Mouse (Mus musculus) right cerebral cortex, postnatal 36 days (tissue): ENCODE measurements around the gene Tmem145.

Experiments
- DNase-seq, 2 experiments: peaks; one replicate each; pipeline ENCODE4 v3.0.0; 2022; ENCODE audit warnings: low spot score in 2 of 2, mixed read lengths in 1 of 2

The Tmem145 gene

DNA sequence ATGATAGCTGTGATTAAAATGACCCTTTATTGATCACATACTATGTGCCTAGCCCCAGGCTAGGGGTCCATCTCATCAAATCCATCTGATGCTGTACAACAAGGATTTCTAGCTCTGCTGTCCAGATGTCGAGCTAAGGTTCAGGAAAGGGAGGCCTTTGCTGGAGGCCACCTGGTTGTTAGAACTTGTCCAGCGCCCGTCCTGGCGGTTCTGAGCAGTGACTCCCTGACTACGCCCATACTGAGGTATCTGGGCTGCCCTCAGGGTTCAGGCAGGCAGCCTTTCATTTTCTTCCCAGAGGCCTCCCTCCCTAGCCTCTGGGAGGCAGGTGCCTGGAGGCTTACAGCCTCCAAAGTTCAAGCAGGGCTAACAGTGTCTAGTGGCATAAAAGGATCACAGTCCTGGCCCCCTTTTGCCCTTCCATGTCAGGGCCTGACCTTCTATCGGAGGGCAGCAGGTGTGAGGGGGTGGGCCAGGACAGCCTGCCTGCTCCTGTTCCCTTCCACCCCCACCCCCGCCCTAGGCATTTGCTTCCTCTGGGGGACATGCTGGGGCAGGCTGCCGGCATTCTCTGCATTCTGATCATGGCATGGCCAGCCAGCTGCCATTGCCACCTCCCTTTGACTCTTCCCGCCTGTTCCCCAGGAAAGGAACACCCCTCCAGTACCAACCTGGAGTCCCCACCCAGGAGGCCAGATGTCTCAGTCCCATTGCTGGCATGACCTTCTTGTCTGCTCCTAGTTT, 30.2 kb upstream of the Tmem145 start:
- no peak for DNase-seq

DNA sequence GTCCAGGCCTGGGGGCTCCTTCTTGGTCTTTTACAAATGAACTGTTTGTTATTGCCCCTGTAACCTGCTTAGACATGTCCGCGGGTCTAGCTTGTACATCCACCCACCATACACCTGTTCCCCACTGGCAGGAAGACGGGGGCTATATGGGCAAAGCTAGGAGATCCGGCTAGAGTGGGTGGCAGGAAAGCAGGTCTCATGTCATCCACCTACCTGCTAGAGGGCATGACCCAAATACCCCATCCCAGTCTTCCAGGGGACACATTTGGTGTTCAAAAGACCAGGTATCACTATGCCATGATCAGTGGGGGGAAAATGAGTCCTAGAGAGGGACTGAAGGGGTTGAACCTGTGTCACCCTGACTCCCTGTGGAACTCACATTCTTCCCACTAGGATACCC, 28.5 kb upstream of the Tmem145 start:
- DNase-seq = no peak

DNA sequence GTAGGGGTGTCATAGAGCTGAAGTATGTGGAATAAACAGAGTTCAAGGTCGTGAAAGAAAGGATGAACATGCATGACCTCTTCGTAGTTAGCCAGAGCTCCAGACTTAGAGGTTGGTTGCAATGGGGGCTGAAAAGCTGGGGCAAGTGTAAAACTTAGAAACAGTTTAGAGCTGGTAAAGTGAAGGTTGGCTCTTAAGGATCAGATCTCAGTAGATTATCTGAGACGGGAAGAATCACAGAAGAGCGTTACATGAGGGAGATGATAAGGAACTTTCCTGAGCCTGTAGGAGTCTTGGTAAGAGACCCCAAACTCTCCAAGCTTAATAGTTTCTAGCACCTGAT, 27.9 kb upstream of the Tmem145 start:
- DNase-seq = no peak

DNA sequence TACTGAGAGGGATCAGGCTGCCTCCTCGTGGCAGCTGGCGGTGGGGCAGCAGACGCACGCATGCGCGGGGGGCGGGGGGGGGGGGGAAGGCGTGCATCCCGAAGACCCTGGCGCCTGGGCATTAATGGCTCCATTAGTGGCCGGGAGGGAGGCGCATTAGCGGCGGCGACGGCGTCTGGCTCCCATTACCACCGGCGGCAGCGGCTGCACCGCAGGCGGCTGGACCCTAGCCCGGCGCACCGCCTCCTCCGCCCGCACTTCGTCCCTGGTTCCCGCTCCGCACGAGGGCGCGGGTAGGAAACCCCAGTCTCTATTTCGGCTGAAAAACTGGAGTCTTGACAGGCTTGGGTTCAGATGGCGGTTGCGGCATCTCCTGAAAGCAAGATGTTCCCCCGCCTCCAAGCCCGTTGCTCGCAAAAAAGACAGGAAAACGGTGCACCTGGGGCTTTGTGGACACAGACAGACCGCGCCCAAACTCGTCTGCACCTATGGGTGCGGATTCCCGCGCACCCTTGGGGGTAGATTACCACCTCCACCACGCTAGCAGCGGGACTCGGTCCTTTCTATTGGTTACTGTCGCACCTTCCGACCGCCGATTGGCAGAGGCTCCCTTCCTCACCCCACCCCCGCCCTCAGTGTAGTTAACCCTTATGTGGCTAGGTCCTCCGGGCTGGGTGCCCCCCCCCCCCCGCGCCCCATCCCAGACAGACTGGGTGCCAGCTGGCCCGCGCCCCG, 27.4 kb upstream of the Tmem145 start:
- peak; percentile 84 to 89 for DNase-seq

DNA sequence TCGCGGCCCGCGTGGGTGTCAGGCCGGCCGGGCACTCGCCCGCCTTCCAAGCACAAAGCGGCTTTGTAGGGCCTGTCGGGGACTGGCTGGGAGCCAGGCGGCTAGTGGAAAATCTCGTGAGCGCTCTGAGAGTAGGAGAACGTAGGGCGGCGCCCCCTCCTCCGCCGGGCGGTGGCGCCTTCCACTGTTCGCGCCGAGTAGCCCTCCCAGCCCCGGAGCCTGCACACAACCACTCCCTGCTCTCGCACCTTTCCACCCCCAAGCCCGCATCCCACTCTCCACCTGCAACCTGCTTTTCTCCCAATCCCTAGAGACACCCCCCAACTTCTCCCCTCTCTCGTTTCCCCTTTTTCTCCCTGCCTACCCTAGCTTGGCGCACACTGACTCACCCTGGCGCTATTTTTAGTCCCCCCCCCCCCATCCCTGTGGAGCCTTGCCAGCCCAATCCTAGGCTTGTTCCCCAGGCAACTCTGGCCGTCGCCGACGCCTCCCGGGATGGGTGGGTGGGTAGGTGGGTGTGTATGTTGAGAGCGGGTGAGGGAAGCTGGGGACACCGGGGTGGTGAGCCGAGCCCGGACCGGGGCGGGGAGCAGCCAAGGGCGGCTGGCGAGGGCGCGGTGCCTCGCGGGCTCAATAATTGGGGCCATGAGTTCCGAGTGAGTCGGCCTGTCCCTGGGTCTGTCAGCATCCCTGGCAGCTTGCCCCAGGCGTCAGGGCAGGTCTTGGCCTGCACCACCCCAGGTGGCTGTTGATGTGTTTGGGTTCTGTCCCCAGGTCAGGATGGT, 26.6 kb upstream of the Tmem145 start:
- DNase-seq = peak; percentile 89 to 90

DNA sequence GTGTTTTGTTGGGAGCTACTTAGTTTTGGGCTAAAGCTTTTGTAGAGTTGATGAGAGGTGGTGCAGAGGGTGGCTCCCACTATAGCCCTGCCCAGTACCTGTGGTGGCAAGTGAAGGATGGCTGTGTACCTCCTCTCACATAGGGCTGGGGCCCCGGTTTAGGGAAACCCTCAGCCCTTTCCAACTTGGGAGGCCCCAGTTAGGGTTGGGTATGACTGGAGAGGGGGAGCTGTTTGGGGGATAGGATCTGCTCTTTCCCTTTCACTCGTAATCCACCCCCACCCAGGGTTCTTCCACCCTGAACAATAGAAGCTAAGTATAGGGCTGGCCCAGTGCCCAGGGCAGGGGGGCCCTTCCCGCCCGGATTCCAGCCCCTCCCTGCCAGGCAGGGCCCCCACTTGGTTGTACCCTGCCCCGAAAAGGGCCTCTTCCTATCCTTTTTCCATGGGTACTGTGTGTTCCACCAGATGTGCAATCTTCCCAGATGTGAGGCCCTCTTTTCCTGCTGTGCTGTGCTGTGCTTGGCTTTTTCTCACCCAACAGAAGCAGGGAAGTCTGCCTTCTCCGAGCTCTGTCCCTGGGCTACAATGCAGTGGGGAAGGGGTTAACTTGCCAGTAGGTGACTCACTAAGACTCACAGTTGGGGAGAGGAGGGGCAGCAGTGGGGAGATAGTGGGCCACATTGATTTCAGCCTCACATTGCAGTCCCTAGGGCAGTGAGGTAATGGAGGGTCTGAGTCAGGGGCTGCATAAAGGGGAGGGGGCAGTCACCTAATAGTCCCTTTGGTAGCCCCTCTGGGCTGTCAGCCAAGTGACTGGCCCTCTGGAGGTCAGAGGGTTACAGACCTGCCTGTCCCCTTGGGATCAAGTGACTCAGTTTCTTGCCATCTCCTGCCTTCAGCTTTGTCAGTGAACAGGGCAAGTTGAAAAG, 25.8 kb upstream of the Tmem145 start:
- DNase-seq = no peak

DNA sequence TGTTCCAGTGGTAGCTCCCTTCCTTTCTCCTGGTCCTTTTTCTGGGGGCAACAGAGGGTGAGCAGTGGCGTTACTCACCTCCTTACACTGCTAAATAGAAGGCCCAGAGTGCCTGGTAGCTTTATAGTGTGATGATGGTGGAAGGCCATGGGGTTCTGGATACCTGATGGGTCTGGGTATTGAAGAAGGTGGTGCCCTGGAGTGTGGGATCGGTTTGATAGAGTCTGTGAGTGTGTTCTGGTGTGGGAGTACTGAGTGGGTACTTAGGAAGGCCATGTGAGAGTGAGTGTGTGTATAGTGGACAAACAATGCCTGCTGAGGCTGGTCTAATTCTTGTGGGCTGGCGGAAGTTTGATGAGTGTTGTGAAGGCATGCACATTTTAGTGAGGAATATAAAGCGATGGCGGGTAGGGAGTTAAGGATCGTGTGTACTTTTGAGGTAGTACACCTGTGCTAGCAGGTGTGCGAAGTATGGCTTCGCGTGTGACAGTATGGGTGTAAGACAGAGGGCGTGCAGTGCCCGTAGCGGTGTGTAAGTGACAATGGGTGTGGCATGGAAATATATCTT, 24.7 kb upstream of the Tmem145 start:
- no peak for DNase-seq

DNA sequence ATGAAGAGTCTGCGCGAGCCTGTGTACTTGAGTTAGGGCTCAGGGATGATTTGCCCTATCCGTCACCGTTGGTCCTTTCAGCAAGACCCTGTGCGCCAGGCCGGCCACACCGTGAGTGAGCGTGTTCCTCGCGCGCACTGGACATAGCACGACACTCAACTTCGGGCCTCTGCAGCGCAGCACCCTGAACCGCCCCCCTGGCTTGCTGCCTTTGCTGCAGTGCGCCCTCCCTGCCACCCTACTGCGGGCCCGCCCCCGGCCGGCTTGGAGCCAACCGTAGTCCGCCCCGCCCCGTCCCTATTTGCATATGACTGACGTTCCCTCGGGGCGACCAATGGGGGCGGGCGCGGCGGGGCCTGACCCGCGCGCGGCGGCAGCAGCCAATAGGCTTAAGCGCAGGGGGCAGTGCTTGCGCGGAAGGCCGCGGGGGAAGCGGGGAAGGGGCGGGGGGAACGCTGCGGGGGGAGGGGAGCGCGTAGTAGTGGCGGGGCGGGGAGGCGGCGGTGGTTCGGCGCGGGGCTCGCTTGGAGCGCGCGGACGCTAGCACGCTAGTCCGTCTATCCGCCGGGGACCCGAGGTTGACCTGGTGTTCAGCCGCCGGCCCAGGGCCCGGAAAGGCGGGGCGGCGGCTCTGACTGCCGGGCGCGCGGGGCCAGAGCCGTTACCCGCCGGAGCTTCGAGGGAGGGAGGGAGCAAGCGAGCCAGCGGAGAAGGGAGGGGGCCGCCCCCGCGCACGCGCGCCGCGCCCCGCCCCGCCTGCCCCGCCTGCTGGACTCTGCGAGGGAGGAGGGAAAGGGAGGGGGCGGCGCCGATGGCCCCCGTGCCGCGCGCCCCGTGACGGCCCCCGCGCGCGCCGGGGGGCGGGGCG, 23.9 kb upstream of the Tmem145 start:
- DNase-seq = peak; percentile 95

DNA sequence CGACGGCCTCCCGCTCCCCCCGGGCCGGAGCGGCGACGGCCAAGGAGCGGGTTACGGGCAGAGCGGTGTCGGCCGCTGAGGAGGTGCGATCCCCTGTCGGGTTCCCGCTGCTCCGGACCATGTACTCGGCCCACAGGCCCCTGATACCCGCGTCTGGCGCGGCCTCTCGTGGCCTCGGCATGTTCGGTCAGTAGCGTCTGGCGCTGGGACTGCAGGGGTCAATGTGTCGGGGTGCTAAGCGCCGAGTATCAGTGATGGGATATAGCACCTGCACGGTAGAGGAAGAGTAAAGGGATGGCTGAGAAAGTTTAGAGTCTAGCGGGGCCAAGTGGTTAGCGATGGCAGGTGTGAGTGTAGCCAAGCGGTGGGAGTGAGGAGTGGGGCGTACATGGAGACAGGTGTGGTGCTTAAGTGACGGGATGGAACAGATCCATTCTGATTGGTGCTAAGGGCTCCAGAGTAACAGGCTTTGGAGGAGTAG, 23.1 kb upstream of the Tmem145 start:
- no peak for DNase-seq

DNA sequence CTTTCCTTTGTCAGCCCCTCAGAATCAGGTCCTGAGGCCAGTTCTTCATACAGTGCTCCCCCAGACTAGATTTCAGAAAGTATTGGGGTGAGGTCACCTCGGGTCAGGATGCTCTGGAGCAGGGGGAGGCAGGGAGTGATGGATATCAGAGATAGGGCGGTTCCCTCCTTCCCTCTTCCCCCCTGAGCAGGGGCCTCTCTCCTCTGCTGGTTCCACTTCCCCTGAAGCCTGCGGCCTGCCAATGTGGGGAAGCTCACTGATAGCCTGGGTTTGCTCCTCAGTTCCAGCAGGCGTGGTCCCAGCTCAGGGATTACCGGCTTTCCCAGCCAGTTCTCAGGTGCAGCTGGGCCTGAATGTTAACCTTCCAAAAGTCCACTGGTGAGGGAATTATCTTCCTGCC, 22.3 kb upstream of the Tmem145 start:
- DNase-seq = no peak

DNA sequence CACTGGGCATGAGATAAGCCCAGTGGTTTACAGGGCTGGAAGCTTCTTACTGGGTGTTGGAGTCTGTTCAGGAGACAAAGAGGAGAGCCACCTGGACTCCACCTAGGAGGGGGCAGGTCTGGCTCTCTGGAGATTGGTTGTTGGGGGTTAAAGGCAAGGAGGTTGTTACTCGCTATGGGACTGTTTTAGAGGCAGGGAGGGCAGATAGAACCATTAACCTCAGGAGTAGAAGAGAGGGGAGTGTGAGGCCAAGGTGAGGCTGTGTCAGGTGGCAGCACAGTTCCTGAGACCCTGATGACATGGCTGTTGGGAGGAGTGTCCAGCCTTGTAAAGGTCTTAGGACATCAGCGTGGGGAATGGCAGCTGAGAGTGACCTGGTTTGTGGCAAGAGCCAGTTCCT, 21.7 kb upstream of the Tmem145 start:
- no peak for DNase-seq

DNA sequence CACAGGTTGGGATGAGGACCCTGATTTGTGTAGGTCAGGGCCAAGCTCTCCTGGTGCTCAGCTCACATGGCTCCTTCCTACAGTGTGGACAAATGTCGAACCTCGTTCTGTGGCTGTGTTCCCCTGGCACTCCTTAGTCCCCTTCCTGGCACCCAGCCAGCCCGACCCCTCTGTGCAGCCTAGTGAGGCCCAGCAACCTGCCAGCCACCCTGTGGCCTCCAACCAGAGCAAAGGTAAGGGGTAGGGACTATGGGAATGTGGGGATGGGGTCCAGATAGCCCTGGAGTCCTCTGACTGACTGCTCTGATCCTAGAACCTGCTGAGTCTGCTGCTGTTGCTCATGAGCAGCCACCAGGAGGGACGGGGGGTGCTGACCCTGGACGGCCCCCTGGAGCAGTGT, 21.1 kb upstream of the Tmem145 start:
- no peak for DNase-seq

DNA sequence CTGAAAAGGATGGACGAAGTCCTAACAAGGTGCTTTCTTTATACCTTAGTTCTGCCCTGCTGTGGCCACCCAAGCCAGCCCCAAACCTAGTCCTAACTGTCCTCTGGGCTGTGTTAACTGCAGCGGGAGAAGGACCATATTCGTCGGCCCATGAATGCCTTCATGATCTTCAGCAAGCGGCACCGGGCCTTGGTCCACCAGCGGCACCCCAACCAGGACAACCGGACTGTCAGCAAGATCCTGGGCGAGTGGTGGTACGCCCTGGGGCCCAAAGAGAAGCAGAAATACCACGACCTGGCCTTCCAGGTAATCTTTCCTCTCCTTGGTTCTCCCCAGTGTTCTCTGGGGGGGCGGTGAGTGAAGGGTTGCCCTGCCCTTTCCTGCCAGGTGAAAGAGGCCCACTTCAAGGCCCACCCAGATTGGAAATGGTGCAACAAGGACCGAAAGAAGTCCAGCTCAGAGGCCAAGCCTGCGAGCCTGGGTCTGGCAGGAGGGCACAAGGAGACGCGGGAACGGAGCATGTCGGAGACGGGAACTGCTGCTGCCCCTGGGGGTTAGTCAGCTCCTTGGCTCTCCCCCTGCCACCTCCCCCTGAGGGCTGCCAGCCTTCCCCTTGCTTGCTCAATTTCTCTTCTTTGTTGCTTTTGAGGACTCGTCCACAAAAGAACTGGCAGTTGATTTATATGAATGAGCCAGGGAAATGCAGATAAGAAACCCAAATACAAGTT, 20.2 kb upstream of the Tmem145 start:
- DNase-seq = no peak

DNA sequence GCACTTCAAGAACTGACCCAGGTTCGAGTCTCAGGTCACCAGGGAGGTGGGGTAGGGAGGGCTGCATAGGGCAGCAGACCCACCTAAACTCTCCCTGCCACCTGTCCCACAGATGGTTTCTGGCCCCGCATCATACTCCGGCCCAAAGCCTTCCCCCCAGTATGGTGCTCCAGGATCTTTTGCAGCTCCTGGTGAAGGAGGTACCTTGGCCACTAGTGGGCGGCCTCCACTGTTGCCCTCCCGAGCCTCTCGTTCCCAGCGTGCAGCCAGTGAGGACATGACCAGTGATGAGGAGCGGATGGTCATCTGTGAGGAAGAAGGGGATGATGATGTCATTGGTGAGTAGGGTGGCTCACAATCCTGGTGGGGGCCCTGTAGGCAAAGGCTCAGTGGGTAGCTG, 18.9 kb upstream of the Tmem145 start:
- DNase-seq = no peak

DNA sequence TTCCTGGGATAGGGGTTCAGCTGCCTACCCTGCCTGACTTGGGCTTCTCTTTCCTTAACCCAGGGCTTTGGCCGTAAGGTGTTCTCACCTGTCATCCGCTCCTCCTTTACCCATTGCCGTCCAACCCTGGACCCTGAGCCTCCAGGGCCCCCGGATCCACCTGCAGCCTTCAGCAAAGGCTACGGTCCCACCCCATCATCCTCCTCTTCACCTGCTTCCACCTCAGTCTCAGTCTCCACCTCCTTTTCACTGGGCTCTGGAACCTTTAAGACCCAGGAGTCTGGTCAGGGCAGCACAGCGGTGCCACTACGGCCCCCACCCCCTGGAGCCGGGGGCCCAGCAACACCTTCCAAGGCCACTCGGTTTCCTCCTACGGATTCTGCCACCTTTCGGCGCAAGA, 17.9 kb upstream of the Tmem145 start:
- DNase-seq = no peak

DNA sequence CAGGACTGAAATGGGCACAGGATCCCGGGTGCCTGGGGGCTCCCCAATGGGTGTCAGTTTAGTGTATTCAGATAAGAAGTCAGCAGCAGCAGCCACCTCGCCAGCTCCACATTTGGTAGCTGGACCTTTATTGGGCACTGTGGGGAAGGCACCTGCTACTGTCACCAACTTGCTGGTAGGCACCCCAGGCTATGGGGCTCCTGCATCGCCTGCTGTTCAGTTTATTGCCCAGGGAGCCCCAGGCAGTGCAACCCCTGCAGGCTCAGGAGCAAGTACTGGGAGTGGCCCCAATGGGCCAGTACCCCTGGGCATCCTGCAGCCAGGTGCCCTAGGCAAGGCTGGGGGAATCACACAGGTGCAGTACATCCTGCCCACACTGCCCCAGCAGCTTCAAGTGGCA, 17.2 kb upstream of the Tmem145 start:
- DNase-seq = no peak

DNA sequence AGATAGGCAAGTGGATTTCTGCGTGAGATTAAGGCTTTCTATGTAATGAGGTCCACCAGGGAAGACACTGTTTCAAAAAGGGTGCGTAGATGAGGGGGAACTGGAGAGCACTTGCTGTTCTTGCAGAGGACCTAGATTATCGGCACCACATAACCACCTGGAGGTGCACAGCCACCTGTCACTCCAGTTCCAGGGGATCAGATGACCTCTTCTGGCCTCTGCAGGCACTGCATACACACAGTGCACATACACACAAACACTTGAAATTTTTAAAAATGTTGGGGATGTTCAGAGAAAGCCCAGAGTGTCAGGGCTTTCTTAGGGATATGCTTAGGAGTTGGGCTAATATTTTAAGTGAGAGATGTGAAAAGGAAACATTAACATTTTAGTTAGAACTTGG, 16.0 kb upstream of the Tmem145 start:
- DNase-seq = no peak

DNA sequence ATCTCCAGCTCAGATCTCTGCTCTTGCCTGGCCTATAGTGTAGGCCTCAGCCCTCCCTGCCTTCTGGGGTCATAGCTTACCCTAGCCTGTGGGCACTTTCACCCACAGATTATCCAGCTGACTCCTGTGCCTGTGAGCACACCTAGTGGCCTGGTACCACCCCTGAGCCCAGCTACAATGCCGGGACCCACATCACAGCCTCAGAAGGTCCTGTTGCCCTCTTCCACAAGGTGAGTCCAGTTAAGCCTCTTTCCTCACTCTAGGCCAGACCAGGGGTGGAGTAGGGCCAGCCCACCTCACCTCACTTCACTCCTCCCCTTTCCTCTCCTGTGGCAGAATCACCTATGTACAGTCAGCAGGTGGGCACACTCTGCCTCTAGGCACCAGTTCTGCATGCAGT, 15.4 kb upstream of the Tmem145 start:
- DNase-seq = no peak

DNA sequence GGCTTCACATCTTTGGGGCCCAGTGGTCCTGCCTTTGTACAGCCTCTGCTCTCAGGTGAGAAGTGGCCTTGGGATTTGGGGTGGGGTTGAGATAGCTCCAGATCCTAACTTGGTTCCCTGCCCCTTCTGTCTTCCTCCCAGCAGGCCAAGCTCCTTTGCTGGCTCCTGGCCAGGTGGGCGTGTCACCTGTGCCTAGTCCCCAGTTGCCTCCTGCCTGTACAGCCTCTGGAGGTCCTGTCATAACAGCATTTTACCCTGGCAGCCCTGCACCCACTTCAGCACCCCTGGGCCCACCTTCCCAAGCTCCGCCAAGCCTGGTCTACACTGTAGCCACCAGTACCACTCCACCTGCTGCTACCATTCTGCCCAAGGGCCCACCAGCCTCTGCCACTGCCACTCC, 15.0 kb upstream of the Tmem145 start:
- DNase-seq = no peak

DNA sequence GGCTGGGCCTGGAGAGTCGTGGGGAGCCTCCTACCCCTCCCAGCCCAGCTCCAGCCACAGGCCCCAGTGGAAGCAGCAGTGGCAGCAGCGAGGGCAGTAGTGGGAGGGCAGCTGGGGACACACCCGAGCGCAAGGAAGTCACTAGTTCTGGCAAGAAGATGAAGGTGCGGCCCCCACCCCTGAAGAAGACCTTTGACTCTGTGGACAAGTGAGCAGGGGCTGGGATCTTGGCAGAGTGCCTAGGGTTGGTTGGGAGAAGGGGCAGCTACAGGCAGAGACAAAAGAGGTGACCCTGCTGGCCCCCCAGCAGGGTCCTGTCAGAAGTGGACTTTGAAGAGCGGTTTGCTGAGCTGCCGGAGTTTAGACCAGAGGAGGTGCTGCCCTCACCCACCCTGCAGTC, 13.8 kb upstream of the Tmem145 start:
- no peak for DNase-seq
